Mouse (Mus musculus): ENCODE measurements around the gene Zfp983. TPM values are rescaled to one million over a fixed set of nuclear protein-coding genes. Genes with fewer than 3 reads are reported as not detected.

Gene Zfp983
- polyA plus RNA-seq (2012; rRNA removed; ENCODE audit: low replicate concordance), result 0.06 and 0.11 TPM in 2 replicates

GRCm38 (mm10) chr17:21650364-21650907 is at the start of gene Zfp983:
Zfp983 (plus strand) TSS chr17:21650624.

DNA sequence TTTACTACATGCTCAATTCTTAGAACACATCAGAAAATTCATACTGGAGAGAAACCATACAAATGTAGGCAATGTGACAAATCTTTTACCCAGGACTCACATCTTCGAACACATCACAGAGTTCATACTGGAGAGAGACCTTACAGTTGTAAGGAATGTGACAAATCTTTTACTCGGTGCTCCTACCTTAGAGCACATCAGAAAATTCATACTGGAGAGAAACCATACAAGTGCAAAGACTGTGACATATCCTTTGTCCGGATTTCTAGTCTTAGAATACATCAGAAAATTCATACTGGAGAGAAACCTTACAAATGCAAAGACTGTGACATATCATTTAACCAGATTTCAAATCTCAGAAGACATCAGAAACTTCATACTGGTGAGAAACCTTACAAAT is 41.1 kb downstream of the Zfp983 start, which contains the start of gene Gm10226:
Gm10226 (plus strand) TSS at position 301 of the 400 bp plus-strand sequence.

GRCm38 (mm10) chr17:21707343-21707996 is 57.0 kb downstream of the Zfp983 start, which contains the start of gene Zfp760:
Zfp760 (plus strand) TSS chr17:21707741.

Other genes starting within 250 kb of the Zfp983 start
- gene Zfp54, start 227.4 kb upstream of the Zfp983 start, polyA plus RNA-seq (2012; rRNA removed; ENCODE audit: low replicate concordance), result 0.06 and 0.25 TPM in 2 replicates
- gene Zfp51, start 200.2 kb upstream of the Zfp983 start, polyA plus RNA-seq (2012; rRNA removed; ENCODE audit: low replicate concordance), result 0.12 TPM in 1 of 2 replicates, not detected in the other
- 1.4 and 1.7 TPM in 2 replicates for gene Zfp53, start 161.6 kb upstream of the Zfp983 start, polyA plus RNA-seq (2012; rRNA removed; ENCODE audit: low replicate concordance)
- 0.06 TPM in 1 of 2 replicates, not detected in the other for gene Zfp52, start 115.1 kb upstream of the Zfp983 start, polyA plus RNA-seq (2012; rRNA removed; ENCODE audit: low replicate concordance)
- gene Zfp948, start 83.6 kb upstream of the Zfp983 start, polyA plus RNA-seq (2012; rRNA removed; ENCODE audit: low replicate concordance), result 0.07 and 0.19 TPM in 2 replicates
- gene Gm10226, start 41.2 kb downstream of the Zfp983 start, polyA plus RNA-seq (2012; rRNA removed; ENCODE audit: low replicate concordance), result not detected in 2 replicates
- 0.06 and 0.08 TPM in 2 replicates for gene Zfp760, start 57.1 kb downstream of the Zfp983 start, polyA plus RNA-seq (2012; rRNA removed; ENCODE audit: low replicate concordance)
- gene Zfp229, start 80.2 kb downstream of the Zfp983 start, polyA plus RNA-seq (2012; rRNA removed; ENCODE audit: low replicate concordance), result 0.25 and 0.63 TPM in 2 replicates
- gene Zfp820, start 195.1 kb downstream of the Zfp983 start, polyA plus RNA-seq (2012; rRNA removed; ENCODE audit: low replicate concordance), result 0.14 TPM in 1 of 2 replicates, not detected in the other